Mouse (Mus musculus) testis, adult 2 months (tissue): ENCODE results near the gene Cdca7.

ENCODE experiments used
- CTCF ChIP-seq: fragments of 200-500 bp; IDR thresholded peaks from 2 replicates; pipeline ENCODE4 v1.5.1; 2012; ENCODE audit warnings: low read depth, mild to moderate bottlenecking, inconsistent platforms, low read length, moderate library complexity; ENCODE audit not compliant: control insufficient read depth, insufficient read depth, insufficient replicate concordance
- POLR2A ChIP-seq: fragments of 200-500 bp; IDR thresholded peaks from 2 replicates; pipeline ENCODE4 v1.6.1; 2012; ENCODE audit warnings: low read depth, mild to moderate bottlenecking, inconsistent platforms, low read length, moderate library complexity; ENCODE audit not compliant: control insufficient read depth

DNA sequence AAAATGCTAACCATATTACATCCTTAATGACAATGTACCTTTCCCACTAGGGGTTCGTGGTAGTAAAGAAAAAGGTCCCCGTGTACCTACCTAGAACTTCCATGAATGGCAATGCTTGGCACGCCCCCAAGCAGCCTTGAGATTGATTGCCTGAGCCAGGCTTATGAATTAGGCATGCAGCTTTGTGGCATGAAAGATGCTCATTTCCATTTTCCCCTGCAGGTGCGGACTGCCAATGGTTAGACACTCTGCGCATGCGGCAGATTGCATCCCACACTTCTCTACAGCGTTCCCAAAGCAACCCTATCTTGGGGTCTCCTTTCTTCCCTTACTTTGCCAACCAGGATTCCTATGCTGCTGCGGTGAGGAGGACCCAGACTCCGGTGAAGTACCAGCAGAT lies 34.9 kb upstream of the Cdca7 start:
- no peak for TF ChIP-seq CTCF
- no peak for TF ChIP-seq POLR2A
